Mouse (Mus musculus) lung, postnatal 14 days (tissue): ENCODE measurements at regions not wholly inside any gene's neighbourhood (a gene's known extent, or its start where the extent isn't known, plus 50 kb on each side); places are given as distances from the start of the nearest gene placed in this dataset.

ENCODE experiments used
- DNase-seq: peaks from one replicate; pipeline ENCODE4 v3.0.0; 2021

DNA sequence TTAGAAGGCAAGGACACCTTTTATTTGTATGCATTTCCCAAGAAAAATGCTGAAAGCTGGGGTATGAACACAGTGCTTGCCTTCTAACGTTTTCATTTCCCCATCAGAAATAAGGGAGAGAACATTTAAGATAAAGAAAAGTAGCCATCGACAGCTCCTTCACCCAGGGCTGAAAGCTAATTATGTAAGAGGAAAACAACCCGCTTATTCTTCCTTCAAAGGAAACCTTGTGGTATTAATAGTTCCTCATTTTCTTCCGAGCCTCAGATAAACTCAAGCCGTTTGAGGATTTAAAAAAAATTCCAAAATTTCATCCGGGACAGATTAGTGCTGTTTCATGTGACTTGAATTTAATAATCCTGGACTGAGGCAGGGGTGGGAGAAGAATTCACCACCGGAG is 512.2 kb upstream of the Gm10131 start:
- no peak for DNase-seq

DNA sequence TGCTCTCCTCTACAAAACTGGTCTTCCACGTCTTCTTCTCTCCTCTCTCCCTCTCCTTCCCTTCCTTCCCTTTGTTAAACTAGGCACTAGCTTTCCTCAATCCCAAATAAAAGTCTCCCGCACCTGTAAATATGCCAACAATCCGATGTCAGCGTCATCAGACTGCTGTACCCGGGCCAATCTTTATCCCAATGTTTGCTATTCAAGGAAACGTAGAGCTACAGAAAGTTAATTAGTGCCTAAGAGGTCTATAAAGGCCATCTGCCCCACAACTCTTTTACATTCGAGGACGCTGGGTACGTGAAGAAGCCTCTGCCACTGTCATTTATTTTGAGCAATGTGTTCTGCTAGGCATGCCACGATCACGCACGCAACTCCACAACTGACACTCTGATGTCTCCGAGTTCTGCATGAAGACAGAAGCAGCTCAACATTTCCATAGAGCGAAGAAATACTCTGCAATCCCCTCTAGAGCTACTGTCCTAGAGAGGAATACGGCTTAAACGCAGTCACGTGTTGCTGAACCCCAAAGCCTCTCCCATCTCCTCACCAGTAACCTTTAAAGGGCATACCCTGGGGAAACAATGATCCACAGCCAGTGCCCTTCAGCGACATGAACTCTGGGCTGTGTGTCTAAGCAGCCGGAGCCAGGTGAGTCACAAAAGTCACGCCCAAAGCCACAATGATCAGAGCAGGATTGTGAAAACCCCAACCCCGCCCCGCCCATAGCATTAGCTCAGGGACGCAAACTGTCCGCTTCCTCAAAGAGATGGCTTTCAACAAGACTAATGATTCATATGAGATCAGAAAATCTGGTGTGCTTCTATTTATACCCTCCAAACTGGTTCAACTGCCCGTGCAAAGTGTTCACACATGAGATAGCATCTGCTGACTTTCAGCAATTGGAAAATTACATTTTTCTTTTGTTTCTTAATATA is 510.9 kb upstream of the Gm10131 start:
- no peak for DNase-seq

DNA sequence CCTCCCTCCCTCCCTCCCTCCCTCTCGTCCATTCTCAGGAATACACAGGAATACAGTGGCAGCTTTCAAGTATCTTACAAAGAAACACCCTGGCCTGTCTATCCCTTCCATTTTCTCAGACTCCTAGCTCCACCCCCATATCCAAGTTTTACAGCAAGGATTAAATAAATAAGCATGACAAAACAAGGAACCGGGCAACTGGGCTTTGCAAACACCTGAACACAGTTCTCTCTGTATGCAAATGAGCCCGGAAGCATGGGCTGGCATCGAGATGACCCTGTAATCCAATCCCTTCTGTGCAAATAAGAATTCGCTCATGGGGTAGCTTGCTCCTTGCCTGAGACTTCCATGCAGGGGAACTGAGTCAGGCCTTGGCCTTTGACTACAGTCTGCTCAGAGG is 506.5 kb upstream of the Gm10131 start:
- no peak for DNase-seq

DNA sequence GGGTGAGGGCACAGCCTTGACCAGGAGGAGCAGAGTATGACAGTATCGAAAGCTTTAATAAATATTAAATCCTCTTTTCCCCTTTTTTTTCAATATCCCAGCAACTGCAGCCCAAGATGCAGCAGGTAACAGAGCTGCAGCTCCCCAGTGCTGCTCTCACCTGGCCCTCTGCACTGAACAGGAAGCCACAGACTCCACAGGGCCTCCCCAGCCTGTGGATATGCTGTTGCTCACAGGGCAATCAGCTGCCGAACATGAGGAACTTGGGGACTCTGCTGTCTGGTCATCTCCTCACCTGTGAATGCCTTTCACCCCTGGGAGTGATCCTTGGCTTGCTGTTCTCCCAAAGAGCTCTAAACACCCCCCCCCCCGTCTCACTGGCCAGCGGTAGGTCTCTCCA is 503.4 kb upstream of the Gm10131 start:
- DNase-seq, result no peak

DNA sequence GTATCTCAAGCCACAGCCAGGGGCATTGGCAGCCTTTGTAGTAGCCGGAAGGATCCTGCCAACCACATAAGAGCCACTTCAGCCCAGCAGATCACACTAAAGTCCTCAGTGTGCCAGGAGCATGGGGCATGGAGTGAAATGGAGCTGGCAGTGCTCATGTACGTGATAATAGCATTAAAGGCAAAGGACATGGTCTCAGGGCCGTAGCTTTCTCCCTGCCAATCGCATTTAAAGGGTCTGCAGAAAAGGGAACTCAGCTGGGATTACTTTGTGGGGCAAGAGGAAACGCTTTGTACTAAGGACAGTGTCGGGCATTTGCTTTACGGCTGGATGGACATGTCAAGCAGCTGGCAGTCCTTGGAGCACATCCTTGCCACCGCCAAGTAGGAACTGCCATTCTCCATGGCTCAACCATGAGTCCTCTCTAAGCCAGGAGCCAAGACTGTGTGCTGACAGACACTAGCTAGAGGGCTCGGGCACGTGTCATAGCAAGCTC is 502.5 kb upstream of the Gm10131 start:
- DNase-seq, result peak; percentile 19

DNA sequence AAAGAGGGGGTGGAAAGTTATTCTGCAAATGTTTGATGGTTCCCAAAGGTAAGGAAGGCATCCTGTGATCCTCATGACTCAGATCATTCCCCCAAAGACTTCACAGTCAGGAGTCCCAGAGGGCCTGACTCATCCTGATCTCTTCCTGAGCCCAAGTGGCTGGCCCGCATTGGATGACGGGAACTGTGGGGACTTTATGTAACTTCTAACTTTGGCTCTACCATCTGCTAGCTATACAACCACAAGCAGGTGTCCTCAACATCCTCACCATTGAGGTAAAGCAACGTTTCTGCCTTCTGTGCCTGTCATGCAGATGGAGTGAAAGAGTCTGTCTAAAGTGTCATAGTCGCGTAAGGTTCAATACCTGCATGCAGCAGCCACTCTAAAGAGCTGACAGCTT is 501.6 kb upstream of the Gm10131 start:
- no peak for DNase-seq

DNA sequence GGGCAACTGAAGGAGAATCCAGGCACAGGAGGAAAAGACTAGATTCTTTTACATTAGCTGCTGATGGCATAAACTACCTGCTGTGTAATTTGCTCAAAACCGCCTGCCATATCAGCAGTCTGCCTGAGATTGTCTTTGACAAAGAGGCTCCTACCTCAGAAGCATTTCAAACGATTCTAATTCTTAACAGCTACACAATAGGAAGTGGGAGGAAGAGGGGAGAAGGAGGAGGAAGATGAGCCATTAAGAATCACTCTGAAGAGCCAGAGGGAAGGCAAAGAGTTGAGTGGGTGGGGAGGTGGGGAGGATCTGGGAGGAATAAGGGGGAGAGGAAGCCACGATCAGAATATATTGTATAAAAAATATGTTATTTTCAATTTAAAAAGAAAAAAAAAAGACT is 500.9 kb upstream of the Gm10131 start:
- DNase-seq, result no peak

DNA sequence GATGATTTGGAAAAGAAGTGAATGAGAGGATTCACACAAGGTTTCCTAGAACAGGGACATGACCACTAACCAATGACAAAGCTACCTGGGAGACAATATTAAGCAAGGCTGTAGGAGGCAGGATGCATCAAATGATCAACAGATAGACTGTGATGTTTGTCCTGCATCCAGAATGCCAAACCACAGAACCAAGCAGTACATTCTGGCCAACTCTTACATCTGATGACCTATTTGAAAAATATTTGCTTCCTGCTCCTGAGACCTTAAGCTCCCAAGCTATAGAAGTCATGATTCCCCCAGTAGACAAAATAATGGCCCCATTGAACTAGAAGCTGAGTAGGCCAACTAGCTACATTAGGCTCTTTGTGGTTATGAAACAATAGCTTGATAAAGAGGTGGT is 498.6 kb upstream of the Gm10131 start:
- no peak for DNase-seq

DNA sequence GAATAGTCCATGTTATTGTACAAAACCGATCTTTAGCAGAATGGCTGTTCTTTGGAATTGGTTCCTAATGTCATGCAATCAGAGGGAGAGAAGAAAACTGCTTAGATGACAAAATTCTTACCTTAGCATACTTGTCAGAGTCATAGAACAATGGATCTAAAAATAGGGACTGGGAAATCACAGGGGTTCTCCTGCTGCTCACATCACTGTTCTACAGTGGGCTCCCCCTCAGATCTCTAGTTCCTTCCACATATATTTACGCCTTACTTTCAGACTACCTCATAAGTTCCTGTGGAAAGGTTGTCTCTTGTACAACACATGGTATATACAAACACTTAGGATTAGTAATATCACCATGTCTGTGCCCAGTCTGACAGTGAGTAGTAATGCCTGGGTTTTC is 495.9 kb upstream of the Gm10131 start:
- no peak for DNase-seq

DNA sequence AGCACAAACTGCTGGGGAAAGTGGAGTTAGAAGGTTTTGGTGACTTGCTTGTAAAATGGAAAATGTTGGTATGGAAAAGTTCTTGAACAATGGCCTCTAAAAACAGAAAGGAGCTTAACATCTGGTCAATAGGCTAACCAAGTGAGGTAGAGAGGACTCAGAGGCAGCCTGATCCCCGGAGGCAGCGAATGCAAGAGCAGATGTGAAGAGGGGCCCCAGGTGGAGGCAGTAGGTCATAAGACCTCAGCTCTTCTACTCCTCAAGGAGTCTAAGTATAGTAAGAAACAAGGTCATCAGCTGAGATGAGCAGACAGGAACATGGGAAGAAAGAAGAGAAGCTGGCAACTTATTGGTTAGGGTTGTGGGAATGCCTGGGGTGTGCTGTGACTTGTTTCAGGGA is 493.5 kb upstream of the Gm10131 start:
- no peak for DNase-seq

DNA sequence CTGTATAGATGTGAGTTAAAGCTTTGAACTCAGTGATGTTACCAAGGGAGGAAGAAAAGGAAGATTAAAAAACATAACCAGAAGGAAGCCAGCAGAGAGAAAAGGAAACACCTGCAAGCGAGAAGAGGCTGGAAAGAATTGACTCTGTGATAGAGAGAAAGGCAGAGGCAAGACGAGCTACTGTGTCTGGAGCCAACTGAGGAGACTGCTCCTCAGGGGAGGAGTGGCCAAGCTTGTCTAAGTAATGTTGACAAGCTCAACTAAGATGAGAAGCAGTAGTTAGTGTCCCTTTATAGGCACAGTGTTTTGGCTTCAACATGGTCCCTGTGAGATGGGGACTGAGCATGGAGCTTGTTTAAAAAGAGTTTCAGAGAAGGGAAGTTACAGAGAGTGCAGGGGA is 493.0 kb upstream of the Gm10131 start:
- no peak for DNase-seq

DNA sequence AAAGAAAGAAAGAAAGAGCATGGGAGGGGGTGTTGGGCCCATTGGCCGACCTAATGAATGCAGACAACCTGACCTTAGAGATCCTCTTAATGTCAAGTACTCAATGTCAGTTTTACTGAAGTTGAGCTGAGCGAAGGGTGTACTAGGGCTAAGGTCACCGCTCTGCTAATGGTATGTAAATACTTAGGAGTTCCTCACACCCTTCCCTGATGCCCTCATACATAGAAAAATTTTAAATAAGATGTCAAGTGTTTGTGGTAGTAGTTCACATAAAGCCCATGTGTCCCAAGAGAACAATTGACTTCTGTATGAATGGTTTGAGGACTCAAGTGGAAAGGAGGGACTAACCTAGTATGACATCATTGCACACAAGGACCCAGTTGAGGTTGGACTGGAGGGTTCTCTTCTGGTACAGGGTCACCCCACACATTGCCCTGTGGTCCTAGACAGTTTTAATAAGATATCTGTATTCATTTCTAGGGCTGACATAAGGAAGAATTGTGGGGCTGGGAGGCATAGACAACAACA is 490.0 kb upstream of the Gm10131 start:
- no peak for DNase-seq

DNA sequence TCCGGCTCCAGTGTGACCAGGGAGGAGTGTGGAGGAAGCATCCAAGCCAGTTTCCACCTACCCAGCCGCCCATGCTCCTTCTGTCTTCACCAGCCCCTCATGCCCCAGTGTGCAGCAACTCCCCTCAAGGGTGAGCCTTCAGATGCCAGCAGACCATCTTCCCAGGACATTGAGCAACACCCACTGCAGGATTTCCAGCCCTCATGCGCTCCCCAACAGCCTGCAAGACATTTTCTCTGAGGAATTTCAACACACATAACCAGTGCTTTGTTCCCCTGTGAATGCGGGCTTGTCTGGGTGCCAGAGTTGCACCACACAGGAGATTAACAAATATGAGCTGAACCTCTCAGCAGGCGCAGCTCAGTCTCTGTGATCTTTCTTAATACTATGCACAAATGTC is 489.3 kb upstream of the Gm10131 start:
- peak; percentile 76 for DNase-seq

DNA sequence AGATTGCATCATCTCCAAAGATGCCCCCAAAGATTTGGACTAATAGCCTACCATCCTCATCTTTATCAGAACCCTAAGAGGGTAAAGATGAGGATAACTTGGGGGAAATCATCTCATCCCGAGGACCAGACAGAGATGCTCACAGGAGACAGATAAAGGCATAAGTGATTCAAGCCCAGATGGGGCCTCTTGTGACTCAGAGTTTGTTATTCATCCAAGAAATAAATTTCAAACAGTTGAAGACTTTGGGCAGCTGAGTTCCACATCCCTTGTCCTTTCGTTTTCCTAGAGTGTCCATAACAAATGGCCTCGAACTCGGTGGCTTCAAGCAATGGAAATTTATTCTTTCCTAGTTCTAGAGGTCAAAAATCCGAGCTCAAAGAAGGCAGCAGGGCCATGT is 485.1 kb upstream of the Gm10131 start:
- DNase-seq, result no peak

DNA sequence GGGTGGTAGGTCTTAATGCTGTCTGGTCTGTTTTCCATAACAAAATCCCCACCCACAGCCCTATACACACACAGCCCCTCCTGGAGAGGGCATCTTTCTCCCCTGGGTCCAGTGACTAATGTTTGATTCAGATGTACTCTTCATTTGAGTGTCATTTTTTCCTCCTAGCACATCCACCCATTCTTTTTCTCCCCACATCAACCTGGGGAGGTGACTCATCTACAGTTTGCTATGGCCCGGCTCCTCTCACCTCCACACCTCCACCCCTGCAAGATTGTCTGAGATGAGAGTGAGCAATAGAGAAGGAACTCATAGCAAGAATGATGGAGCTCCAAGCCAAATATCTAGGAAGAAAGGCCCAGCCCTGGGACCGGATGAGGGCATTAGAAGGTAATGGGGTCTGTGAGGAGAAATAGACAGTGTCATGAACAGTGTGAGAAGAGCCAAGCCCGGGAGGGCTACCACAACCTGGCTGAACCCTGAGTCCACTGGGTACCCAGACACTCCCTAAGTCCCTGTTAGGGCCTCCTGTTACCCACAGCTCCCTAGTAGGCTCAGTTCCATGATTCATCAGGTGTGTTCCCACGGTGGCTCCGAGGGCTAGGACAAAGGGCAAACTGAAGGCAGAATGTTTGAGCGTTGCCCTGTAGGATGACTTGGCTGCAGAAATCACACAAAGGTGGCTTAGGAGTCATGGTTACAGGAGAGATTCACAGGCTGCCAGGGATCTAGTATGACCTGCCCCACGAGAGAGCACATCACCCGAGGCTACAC is 479.6 kb upstream of the Gm10131 start:
- no peak for DNase-seq

DNA sequence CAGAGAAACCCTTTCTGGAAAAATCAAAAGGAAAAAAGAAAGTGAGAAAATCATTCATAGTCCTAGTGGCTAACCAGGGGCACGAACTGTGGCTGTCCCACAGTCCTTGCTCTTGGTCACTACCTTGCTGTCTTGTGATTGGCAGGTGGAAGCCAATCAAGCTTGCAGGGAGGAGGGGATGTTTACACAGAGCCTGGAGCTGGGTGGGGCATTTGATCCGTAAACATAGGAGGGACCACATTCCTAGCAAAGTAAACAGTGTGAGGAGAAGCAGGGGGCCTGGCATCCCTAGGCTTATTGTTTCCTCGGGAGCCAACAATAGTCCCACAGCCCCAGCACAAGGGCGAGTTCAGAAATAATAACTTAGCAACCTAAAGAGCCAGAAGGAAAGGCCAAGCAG is 466.5 kb upstream of the Gm10131 start:
- peak; percentile 9 for DNase-seq

DNA sequence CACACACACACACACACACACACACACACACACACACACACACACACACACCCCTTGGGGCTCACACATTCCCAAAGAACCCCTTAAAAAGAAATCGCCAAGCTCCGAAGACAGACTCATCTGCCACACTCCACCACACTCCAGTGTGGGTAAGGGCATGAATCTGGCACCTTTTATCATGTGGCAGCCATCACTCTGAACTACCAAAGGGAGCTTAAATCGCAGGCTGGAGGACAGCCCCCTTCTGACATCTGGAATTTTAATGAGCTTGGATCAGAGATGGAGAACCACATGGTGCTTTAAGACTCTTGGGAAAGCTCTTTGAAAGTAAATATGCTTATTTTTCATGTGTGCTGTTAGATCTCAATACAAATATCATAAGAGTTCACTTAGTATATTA is 462.5 kb upstream of the Gm10131 start:
- DNase-seq, result no peak

DNA sequence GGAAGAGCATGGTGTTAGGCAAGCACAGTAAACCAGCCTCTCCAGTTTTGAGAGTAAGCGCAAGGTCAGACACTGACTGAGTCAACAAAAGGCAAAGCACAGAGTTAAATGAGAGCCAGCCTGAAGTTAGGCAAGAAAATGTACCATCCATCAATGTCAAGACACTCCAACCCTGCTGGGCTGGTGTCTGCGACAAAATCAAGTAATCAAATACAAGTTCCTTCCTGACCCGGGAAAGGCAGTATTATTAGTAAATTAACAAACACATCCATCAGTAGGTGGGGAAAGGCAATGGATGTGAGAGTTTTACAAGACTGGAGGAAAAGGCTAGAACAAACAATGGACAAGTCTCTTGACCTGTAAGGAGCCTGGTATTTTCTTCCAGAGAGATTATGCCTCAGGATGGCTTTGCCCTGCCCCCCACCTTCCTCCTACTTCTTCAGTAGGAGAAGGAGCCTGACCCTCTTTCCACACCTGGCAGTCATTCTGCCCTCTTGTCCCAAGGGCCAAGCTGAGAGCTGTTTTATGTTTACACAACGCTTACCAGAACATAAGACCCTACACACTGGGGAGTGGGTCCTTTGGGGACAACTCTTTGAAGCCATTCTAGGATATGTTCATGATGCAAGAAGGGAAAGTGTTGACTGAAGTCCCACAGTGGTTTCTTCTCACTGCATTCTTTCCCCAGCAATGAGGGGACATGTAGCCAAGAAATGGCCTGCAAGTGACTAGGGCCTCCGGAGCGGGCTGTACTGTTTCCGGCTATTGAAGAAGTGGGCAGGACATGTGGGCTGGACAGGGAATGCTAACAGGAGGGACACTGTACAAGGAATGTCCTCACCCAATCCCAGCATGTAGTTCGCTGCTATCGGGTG is 461.7 kb upstream of the Gm10131 start:
- DNase-seq, result peak; percentile 82

DNA sequence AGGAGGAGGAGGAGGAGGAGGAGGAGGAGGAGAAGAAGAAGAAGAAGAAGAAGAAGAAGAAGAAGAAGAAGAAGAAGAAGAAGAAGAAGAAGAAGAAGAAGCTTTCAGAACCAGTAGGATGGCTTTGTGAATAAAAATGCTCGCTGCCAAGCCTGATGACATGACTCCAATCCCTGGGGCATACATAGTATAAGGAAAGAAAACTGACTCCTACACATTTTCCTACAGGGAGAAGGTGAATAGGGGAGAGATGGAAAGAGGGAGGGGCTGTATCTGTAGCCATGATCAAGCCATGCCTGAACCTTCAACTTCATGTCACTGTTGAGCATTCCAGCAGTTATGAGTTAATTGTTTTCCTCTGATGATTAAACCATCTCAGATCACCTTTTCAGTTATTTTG is 460.2 kb upstream of the Gm10131 start:
- no peak for DNase-seq

DNA sequence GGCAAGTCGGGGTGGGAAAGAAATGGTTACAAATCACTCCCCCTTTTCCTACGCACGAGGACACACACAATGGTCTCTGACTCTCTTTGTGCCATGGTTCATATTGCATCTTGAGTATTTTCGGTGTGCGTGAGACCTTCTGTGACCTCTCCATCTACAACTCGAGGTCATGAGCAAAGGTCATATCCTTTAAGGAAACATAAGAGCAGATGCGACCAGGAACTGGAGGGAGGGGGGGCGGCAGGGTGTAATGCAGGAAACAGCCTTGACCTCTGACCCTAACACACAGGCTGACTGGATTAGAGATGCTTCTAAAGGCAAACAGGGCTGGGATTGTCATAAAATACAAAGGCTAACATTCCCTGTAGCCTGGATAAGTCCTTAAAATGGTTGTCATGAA is 450.7 kb upstream of the Gm10131 start:
- DNase-seq, result no peak

DNA sequence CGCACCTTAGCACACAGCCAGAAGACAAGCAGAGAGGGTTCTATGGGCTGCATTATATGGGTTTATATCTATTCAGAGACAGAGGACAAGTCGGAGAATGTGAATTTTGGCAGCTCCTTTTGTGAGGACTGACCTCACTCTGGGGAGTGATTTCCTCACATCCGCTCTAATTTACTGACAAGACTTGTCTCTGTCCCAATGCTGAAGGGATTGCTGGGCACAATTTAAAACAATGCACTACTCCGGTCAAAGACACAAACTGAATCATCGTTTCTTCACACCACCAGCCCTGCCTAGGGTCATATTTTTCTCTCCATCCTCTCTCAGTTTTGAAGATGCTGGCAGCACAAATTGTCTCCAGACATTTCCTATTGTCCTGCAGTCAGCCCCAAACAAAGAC is 438.2 kb upstream of the Gm10131 start:
- no peak for DNase-seq

DNA sequence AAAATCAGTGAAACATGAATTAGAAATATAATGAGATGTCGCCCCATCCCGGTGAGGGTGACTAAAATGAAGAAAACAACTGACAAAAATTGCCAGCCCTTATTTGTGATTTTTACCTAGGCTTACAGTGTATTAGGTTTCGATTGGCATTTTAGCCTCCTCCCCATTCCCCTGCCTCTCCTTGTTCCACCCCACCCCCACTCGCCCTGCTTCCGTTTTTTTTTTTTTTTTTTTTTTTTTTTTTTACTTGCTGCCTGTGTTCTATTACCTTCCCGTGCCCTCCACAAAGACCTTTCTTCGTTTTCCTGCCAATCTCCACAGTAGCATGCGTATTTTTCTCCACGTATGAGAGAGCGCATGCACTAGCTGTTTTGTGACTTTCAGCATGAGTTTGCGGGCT is 435.3 kb upstream of the Gm10131 start:
- no peak for DNase-seq
